Mouse (Mus musculus): ENCODE results near the gene Adam15.
A peak's percentile ranks its signal among the peaks of the same experiment; 100 is the strongest.

The Adam15 gene

GRCm38 (mm10) chr3:89349869-89350501 lies at the start of gene Adam15:
Adam15 (minus strand) TSS chr3:89349996.
- DNase-seq (ENCODE audit: low read depth, low spot score): peak; percentile 62

DNA sequence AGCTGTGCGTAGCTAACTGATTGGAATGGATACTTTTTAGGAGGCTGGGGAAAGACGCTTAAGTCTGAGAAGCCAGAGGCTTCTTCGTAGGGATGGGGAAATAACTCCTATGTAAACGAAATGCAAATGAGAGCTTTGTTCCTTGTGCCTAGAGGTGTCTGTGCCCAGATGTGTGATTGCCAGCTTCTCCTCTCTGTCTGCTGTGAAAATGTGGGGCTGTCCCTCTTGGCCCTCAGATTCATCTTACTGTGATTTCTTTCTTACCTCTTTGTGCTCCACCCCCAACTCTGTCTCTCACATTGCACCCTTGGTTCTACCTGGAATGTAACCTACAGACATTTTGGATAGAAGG lies 46.8 kb upstream of the Adam15 start:
- no peak for DNase-seq (ENCODE audit: low read depth, low spot score)

DNA sequence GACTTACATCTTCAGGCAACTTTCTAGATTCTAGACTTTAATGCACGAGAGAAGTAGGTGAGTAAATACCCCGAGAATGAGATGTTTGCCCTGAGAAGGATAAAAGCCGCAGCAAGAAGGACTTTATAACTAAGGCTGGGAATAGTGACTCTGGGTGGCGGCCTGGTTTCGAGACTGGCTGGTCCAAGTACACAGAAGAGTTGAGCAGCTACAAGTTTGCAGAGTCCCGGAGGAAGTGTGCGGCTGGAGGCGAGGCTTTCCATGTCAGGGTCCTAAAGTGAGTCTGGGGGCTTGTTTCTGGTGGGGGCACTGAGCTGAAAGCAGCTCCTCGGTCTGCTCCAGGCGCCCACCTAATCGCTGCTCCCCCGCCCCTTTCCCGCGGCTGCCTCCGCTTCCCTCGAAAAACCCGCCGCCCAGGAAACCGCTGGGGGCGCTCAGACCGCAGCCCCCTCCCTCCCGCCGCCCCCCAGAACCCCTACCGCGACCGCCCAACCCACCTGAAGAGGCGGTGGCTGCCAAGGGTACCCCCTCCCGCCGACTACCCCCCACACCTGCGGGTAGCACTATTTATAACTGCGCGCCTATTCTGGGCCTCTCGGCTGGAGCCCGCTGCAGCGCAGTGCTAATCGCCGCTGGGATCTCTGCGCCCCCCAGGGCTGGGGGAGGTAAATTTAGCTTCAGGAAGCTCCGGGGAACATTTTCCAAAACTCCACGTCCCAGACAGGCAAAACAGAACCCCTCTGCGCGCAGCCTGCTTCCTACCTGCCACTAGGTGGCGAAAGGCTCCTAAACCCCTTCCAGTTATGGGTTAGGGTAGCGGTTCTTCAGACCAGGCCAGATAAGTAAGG lies 46.2 kb upstream of the Adam15 start:
- no peak for DNase-seq (ENCODE audit: low read depth, low spot score)

- no peak for DNase-seq (ENCODE audit: low read depth, low spot score)
Measured at GRCm38 (mm10) chr3:89395419-89395805, 45.6 kb upstream of the Adam15 start.

DNA sequence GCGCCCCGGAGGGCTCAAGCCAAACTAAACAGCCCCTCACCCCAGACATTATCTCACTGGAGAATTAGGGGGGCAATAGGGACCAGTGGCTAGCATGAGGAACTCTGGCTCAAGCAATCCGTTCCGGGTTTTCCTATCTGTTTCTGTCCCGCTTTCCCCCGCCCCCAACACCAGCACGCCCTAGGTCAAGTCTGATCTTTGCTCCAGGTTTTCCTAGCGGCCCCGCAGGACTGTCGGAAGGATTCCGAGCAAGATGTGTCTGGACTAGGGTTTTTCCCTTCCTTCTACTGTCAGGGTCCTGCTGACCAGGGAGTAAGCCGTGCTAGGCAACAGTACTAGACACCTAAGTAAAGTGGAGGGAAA lies 45.1 kb upstream of the Adam15 start:
- no peak for DNase-seq (ENCODE audit: low read depth, low spot score)

DNA sequence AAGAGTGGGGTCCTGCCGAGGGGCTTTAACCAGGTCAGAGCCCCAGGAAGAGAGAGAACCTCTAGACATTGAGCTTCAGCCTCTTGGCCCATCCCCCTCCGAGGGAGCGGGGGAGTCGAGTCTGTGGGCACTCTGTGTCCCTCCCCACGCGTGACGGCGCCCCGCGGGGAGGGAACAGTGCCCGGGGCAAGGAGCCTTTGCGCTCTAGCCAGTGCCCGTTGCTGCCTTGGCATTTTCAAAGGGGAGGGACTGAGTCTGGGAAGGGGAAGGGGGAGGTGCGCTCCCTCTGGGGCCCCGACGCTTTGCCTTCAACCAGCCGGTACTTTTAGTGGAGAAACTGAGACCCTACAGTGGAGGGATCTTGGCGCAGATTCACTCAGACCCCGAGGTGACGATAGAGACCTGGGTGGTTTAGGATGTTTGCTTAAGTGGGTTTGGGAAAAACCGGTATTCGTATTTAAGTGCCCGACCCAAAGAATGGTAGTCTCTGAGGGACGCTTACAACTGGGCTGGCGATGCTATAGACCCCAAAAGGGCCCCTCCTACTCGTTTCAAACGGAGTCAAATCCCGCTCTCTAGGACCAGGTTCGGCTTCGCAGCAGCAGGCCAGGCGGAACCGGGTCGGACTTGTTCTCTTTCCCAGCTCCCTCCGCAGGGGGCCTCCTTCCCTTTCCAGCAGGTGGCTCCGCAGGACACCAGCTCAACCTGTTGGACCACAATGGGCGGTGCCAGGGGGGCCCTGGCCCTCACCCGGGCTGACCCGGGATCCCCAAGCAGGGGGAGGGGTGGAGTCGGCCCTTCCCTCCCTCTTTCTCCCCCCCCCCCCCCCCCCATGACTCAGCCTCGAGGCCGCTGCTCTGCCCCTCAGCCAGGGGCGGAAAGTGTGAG lies 44.5 kb upstream of the Adam15 start, which contains the start of gene Zbtb7b:
Zbtb7b (minus strand) TSS at position 771 of the 888 bp plus-strand sequence.
- DNase-seq (ENCODE audit: low read depth, low spot score): no peak

GRCm38 (mm10) chr3:89393605-89394004 lies 43.8 kb upstream of the Adam15 start:
- DNase-seq (ENCODE audit: low read depth, low spot score): peak; percentile 90

- DNase-seq (ENCODE audit: low read depth, low spot score): no peak
Measured at GRCm38 (mm10) chr3:89392871-89393311, 43.1 kb upstream of the Adam15 start.

GRCm38 (mm10) chr3:89391663-89392511 lies 42.1 kb upstream of the Adam15 start:
- DNase-seq (ENCODE audit: low read depth, low spot score): no peak

GRCm38 (mm10) chr3:89390699-89391662 lies 41.2 kb upstream of the Adam15 start:
- DNase-seq (ENCODE audit: low read depth, low spot score): no peak

- DNase-seq (ENCODE audit: low read depth, low spot score): no peak
Measured at GRCm38 (mm10) chr3:89390111-89390515, 40.3 kb upstream of the Adam15 start.

GRCm38 (mm10) chr3:89388901-89389740 lies 39.3 kb upstream of the Adam15 start:
- DNase-seq (ENCODE audit: low read depth, low spot score): no peak

DNA sequence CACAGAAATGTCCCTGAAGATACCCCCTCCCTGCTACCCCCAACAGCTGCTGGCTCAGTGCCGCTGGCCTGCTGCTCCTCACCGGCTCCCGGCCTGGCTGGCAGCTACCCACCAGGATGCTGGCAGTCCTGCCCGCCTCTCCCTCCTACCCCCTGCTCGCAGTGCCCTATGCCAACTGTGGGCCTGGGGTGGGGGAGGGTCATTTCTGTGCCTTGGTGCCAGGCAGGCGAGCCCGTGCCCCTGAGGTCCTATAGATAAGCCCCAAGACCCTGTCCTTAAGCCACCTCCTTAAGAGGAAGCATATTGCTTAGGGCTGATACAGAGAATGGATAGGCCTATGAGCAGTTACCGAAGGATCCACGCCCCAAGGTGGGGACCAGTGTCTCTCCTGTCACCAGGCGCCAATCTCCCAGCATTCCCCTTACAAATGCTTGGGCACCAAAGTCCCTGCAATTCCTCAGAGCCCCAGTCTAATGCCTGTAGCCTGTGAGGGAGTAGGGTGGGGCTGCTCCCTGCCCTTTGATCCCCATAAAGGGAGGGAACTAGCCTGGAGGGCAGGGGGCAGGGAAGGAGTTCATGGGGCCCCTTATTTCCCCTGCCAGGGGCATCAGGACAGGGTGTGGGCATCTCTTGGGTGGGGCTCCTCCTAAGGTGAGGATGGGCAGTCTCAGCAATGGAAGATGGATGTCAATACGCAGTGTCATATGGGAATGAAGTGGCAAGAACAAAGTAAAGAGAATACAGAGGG lies 38.5 kb upstream of the Adam15 start:
- no peak for DNase-seq (ENCODE audit: low read depth, low spot score)

GRCm38 (mm10) chr3:89387632-89388031 lies 37.8 kb upstream of the Adam15 start:
- DNase-seq (ENCODE audit: low read depth, low spot score): no peak

DNA sequence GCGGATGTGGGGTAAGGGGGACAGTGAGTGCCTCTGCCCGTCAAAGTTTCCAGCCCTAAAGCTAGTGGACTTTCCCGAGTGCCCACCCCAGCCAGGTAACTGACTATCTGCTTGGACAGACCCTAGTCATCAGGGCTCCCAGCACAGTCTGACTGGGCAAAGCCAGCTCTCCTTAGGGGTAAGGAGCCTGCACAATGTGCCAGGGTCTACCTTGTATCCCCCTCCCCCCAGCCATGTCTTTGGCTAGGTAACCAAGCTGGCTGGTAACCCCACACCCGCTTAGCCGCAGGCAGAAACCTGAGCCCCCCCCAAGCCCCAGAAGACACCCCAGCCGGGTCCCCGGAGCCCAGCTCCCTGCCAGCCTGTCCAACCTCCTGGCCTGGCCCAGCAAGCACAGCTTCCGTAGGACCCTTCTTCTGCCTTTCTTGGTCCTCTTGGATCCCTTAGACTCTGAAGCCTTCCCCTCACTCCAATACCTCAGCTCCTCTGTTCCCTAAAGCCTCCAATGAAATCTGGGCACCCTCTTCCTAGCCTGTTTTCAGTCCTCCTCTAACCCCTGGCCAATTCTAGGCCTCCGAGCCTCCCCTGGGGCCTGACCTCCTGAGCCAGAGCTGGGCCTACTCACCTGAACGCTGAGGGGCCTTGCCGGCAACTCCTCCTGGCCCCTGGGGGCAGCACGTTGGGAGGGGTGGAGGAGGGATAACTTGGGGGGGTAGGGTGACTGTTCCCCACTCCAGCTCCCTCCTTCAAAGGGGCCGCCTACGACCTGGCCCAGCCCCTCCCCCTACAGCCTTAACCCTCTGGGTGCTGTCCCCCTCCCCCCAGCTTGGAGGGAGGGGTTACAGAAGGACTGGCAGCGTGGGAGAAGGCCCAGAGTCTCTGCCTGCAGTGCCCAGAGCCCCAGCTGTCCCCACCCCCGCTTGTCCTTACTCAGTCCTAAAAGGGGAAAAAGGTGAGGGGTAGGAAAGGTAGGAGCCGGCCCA lies 36.9 kb upstream of the Adam15 start:
- no peak for DNase-seq (ENCODE audit: low read depth, low spot score)

GRCm38 (mm10) chr3:89385451-89385850 lies 35.7 kb upstream of the Adam15 start:
- no peak for DNase-seq (ENCODE audit: low read depth, low spot score)

All from WW6 (cell line).